Mouse (Mus musculus) intestine, embryonic 14.5 days (tissue): ENCODE results near the gene Trim67. TPM values are rescaled to one million over a fixed set of nuclear protein-coding genes. Genes with fewer than 3 reads are reported as not detected.

Source experiments
- ATAC-seq: fragments of 200-750 bp; cut with Nextera tagmentation; replicated peaks from 2 replicates; pipeline ENCODE4 v1.8.0; 2017; ENCODE audit warnings: low read depth, moderate number of reproducible peaks, moderate TSS enrichment, moderate library complexity; ENCODE audit not compliant: low FRiP score, low TSS enrichment
- DNase-seq: peaks from one replicate; pipeline ENCODE4 v3.0.0-alpha.2; 2018; ENCODE audit warnings: low spot score
- H3K27ac ChIP-seq: fragments of 300-500 bp; sonication (generic); 2 replicates; pipeline ENCODE4 v1.5.1; 2014; ENCODE audit warnings: low read depth, mild to moderate bottlenecking, control low read depth
- H3K27me3 ChIP-seq: fragments of 300-500 bp; sonication (generic); replicated peaks from 2 replicates; pipeline ENCODE4 v1.6.1; 2014; ENCODE audit warnings: low read length, control low read depth; ENCODE audit not compliant: control insufficient read depth, insufficient read depth
- H3K36me3 ChIP-seq: fragments of 300-500 bp; sonication (generic); 2 replicates; pipeline ENCODE4 v1.6.1; 2014; ENCODE audit warnings: low read length, control low read depth; ENCODE audit not compliant: control insufficient read depth, insufficient read depth
- H3K4me1 ChIP-seq: fragments of 300-500 bp; sonication (generic); replicated peaks from 2 replicates; pipeline ENCODE4 v1.6.1; 2014; ENCODE audit warnings: low read length, control low read depth, mixed read lengths; ENCODE audit not compliant: control insufficient read depth, insufficient read depth
- H3K4me2 ChIP-seq: fragments of 300-500 bp; sonication (generic); 2 replicates; pipeline ENCODE4 v1.6.1; 2014; ENCODE audit warnings: low read length
- H3K4me3 ChIP-seq: fragments of 300-500 bp; sonication (generic); 2 replicates; pipeline ENCODE4 v1.5.1; 2014; ENCODE audit warnings: low read depth, low read length, control low read depth, mixed read lengths
- H3K9ac ChIP-seq: fragments of 300-500 bp; sonication (generic); 2 replicates; pipeline ENCODE4 v1.6.1; 2014; ENCODE audit warnings: mild to moderate bottlenecking, low read length
- H3K9me3 ChIP-seq: fragments of 300-500 bp; sonication (generic); 2 replicates; pipeline ENCODE4 v1.6.1; 2016; ENCODE audit warnings: low read length, control low read depth; ENCODE audit not compliant: control insufficient read depth
- WGBS: fragments of 180-500 bp; shearing (Covaris S2); extraction: QIAGEN DNeasy Blood & Tissue Kit; methylation state at CpG from one replicate; pipeline ENCODE4 v1.1.7; 2014; 5-methylcytosine and 5-hydroxymethylcytosine counted together
- polyA plus RNA-seq: library from polyadenylated mRNA; unstranded; fragments of >200 nt; fragmentation: Nextera tagmentation; extraction: Ambion mirVana; gene quantifications from 2 replicates; pipeline ENCODE4 v1.2.1, GENCODE M21; 2014

Gene Trim67
- polyA plus RNA-seq, 1 experiment from 2014 or later: 1.2 TPM

- DNase-seq: no peak
- Histone ChIP-seq H3K27ac (no peak overlapping the region), H3K9me3 (no peaks in the 10 kb centered on the region), H3K4me3 (no peak overlapping the region), H3K4me2 (no peak overlapping the region), H3K4me1 (peaks cover 9% of the 10 kb centered on the region), H3K27me3 (0 out of 2 replicates have a peak, but pooled peaks cover 9% of the 10 kb centered on the region), H3K36me3 (no peaks in the 10 kb centered on the region), H3K9ac (no peak overlapping the region)
- no peak for ATAC-seq
- WGBS: 86% methylated on average over 13 of the region's 13 CpGs
Measured at GRCm38 (mm10) chr8:124784613-124785012, 8.3 kb upstream of the Trim67 start.

- WGBS: 73% methylated on average over 4 of the region's 4 CpGs
Measured at GRCm38 (mm10) chr8:124790676-124791075, 2.2 kb upstream of the Trim67 start.

GRCm38 (mm10) chr8:124791751-124792150, 1.1 kb upstream of the Trim67 start:
- no peak overlapping the region for H3K9ac ChIP-seq
- peak overlapping the region; percentile 99 for H3K4me2 ChIP-seq
- H3K27ac ChIP-seq: no peak overlapping the region
- peaks cover 52% of the 10 kb centered on the region for H3K27me3 ChIP-seq
- no peaks in the 10 kb centered on the region for H3K9me3 ChIP-seq
- DNase-seq (no peak), ATAC-seq (no peak)
- 35% methylated on average over 4 of the region's 4 CpGs for WGBS
- peak overlapping the region; percentile 54 for H3K4me3 ChIP-seq
- H3K4me1 ChIP-seq: peaks cover 17% of the 10 kb centered on the region
- H3K36me3 ChIP-seq: no peaks in the 10 kb centered on the region

More at GRCm38 (mm10) chr8:124790676-124791075, 2.2 kb upstream of the Trim67 start:
- H3K9ac ChIP-seq: no peak overlapping the region
- H3K36me3 ChIP-seq: no peaks in the 10 kb centered on the region
- no peaks in the 10 kb centered on the region for H3K9me3 ChIP-seq
- no peak overlapping the region for H3K4me2 ChIP-seq
- no peak overlapping the region for H3K27ac ChIP-seq
- peaks cover 47% of the 10 kb centered on the region for H3K27me3 ChIP-seq
- H3K4me1 ChIP-seq: peaks cover 17% of the 10 kb centered on the region
- H3K4me3 ChIP-seq: no peak overlapping the region
- ATAC-seq: no peak
- no peak for DNase-seq

- peak overlapping the region; percentile 99 for H3K4me2 ChIP-seq
- H3K4me3 ChIP-seq: peak overlapping the region; percentile 54
- WGBS: under 1% methylated on average over 32 of the region's 32 CpGs
- peaks cover 54% of the 10 kb centered on the region for H3K27me3 ChIP-seq
- no peak overlapping the region; the same call in 1 of the 2 replicates for H3K9ac ChIP-seq
- no peaks in the 10 kb centered on the region for H3K9me3 ChIP-seq
- no peak for ATAC-seq
- H3K27ac ChIP-seq: no peak overlapping the region
- no peaks in the 10 kb centered on the region for H3K36me3 ChIP-seq
- DNase-seq: peak; percentile 70
- H3K4me1 ChIP-seq: peaks cover 17% of the 10 kb centered on the region
Measured at GRCm38 (mm10) chr8:124792186-124792585, 706 bp upstream of the Trim67 start.

- Histone ChIP-seq H3K27ac (peak overlapping the region; percentile 43; the same call in 1 of the 2 replicates), H3K4me2 (peak overlapping the region; percentile 99), H3K9me3 (no peaks in the 10 kb centered on the region), H3K4me1 (peaks cover 17% of the 10 kb centered on the region), H3K9ac (no peak overlapping the region), H3K36me3 (no peaks in the 10 kb centered on the region), H3K4me3 (peak overlapping the region; percentile 54), H3K27me3 (peaks cover 57% of the 10 kb centered on the region)
- WGBS: under 1% methylated on average over 37 of the region's 51 CpGs
- peak; percentile 97 for DNase-seq
- peak; percentile 84 for ATAC-seq
Measured at GRCm38 (mm10) chr8:124793172-124793651, 320 bp downstream of the Trim67 start.

- 1% methylated on average over 78 of the region's 81 CpGs for WGBS
- no peaks in the 10 kb centered on the region for H3K36me3 ChIP-seq
- peak; percentile 56 for DNase-seq
- H3K4me1 ChIP-seq: peaks cover 17% of the 10 kb centered on the region
- no peak overlapping the region for H3K27ac ChIP-seq
- H3K4me3 ChIP-seq: peak overlapping the region; percentile 54
- H3K9me3 ChIP-seq: no peaks in the 10 kb centered on the region
- peak overlapping the region; percentile 99 for H3K4me2 ChIP-seq
- peaks cover 57% of the 10 kb centered on the region for H3K27me3 ChIP-seq
- peak; percentile 41 for ATAC-seq
- no peak overlapping the region for H3K9ac ChIP-seq
Measured at GRCm38 (mm10) chr8:124793661-124794485, 981 bp downstream of the Trim67 start.

- H3K9me3 ChIP-seq: no peaks in the 10 kb centered on the region
- H3K27me3 ChIP-seq: peaks cover 57% of the 10 kb centered on the region
- ATAC-seq (no peak), DNase-seq (peak; percentile 77)
- peak overlapping the region; percentile 54 for H3K4me3 ChIP-seq
- no peak overlapping the region for H3K27ac ChIP-seq
- no peak overlapping the region for H3K9ac ChIP-seq
- WGBS: under 1% methylated on average over 23 of the region's 25 CpGs
- H3K36me3 ChIP-seq: no peaks in the 10 kb centered on the region
- H3K4me1 ChIP-seq: peaks cover 17% of the 10 kb centered on the region
- peak overlapping the region; percentile 99 for H3K4me2 ChIP-seq
Measured at GRCm38 (mm10) chr8:124794486-124794780, 1.5 kb downstream of the Trim67 start.

- 73% methylated on average over 8 of the region's 8 CpGs for WGBS
- Histone ChIP-seq H3K4me2 (no peak overlapping the region), H3K27me3 (peaks cover 56% of the 10 kb centered on the region), H3K36me3 (no peaks in the 10 kb centered on the region), H3K9ac (no peak overlapping the region), H3K4me3 (no peak overlapping the region), H3K4me1 (peaks cover 17% of the 10 kb centered on the region), H3K9me3 (no peaks in the 10 kb centered on the region), H3K27ac (no peak overlapping the region)
- DNase-seq (no peak), ATAC-seq (no peak)
Measured at GRCm38 (mm10) chr8:124795781-124796488, 3.0 kb downstream of the Trim67 start.
